Mouse (Mus musculus) E14TG2a.4 (cell line): ENCODE results near the gene Camk2d.

Source experiments
- CTCF ChIP-seq: conservative IDR thresholded peaks from 2 replicates; pipeline ENCODE4 v1.5.1; 2014; ENCODE audit warnings: low read length
- NANOG ChIP-seq: IDR thresholded peaks from 2 replicates; pipeline ENCODE4 v1.6.1; 2014; ENCODE audit warnings: borderline replicate concordance, low read length, mixed read lengths
- POU5F1 ChIP-seq: IDR thresholded peaks from 2 replicates; pipeline ENCODE4 v1.6.1; 2014; ENCODE audit warnings: low read length, borderline replicate concordance

- TF ChIP-seq CTCF (no peak), POU5F1 (no peak), NANOG (no peak)
These were observed 32.9 kb downstream of the Camk2d start for GRCm38 (mm10) chr3:126629040-126629439.
